Mouse (Mus musculus): Measurements from ENCODE around the gene Osm. TPM values are rescaled to one million over a fixed set of nuclear protein-coding genes. Genes with fewer than 3 reads are reported as not detected.

The Osm gene
- polyA plus RNA-seq, 1 experiment: 5.1 TPM

GRCm38 (mm10) chr11:4217914-4218629 is 18.1 kb upstream of the Osm start, which contains the start of gene Castor1:
TSS of gene Castor1 (plus strand) at chr11:4218225.
- TF ChIP-seq CTCF (IDR thresholded peaks at IDR 0.05; ENCODE audit: control insufficient read depth, insufficient read depth, low read length) (no peak), POLR2A (IDR thresholded peaks at IDR 0.05; ENCODE audit: borderline replicate concordance, control insufficient read depth, low read depth, low read length) (no peak)
- 2% methylated on average over 56 of the region's 56 CpGs for WGBS
- Histone ChIP-seq H3K4me1 (ENCODE audit: control insufficient read depth, insufficient read depth, low read length) (peaks cover 3% of the 10 kb centered on the region), H3K4me3 (replicated peaks; ENCODE audit: control insufficient read depth, low read depth, low read length) (peak within 1 kb of the TSS; percentile 59), H3K27ac (ENCODE audit: control insufficient read depth, insufficient read depth, low read depth, low read length, poor library complexity) (peak within 1 kb of the TSS; percentile 21; the same call in 1 of the 2 replicates)

DNA sequence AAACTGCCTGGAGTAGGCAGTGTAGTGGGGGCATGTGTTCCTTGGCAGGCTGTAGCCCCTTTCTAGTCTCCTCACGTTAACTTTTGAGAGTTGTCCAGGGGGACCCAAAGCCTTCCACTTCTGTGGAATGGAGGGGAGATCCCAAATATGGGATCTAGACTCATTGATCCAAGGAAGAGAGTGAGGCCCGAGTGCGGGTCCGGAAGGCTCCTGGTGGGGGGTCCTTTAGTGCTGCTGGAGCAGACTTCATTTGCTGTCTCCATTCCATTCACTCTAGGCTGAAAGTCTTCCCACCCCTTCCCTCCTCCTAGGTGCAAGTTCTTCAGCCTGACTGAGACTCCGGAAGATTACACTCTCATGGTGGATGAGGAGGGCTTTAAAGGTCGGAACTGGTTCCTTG is 17.6 kb upstream of the Osm start:
- Histone ChIP-seq H3K4me3 (replicated peaks; ENCODE audit: control insufficient read depth, low read depth, low read length) (peak overlapping the region; percentile 59), H3K27ac (ENCODE audit: control insufficient read depth, insufficient read depth, low read depth, low read length, poor library complexity) (no peak overlapping the region), H3K4me1 (ENCODE audit: control insufficient read depth, insufficient read depth, low read length) (peaks cover 3% of the 10 kb centered on the region)
- no peak for TF ChIP-seq CTCF (IDR thresholded peaks at IDR 0.05; ENCODE audit: control insufficient read depth, insufficient read depth, low read length)
- TF ChIP-seq POLR2A (IDR thresholded peaks at IDR 0.05; ENCODE audit: borderline replicate concordance, control insufficient read depth, low read depth, low read length): no peak
- 26% methylated on average over 6 of the region's 6 CpGs for WGBS

- Histone ChIP-seq H3K4me3 (replicated peaks; ENCODE audit: control insufficient read depth, low read depth, low read length) (no peak overlapping the region), H3K4me1 (ENCODE audit: control insufficient read depth, insufficient read depth, low read length) (peaks cover 5% of the 10 kb centered on the region), H3K27ac (ENCODE audit: control insufficient read depth, insufficient read depth, low read depth, low read length, poor library complexity) (no peak overlapping the region)
- WGBS: 35% methylated on average over 2 of the region's 2 CpGs
- TF ChIP-seq CTCF (IDR thresholded peaks at IDR 0.05; ENCODE audit: control insufficient read depth, insufficient read depth, low read length) (peak; percentile 67), POLR2A (IDR thresholded peaks at IDR 0.05; ENCODE audit: borderline replicate concordance, control insufficient read depth, low read depth, low read length) (no peak)
Observed at GRCm38 (mm10) chr11:4219317-4219751, 16.9 kb upstream of the Osm start.

- peaks cover 5% of the 10 kb centered on the region for H3K4me1 ChIP-seq (ENCODE audit: control insufficient read depth, insufficient read depth, low read length)
Observed at GRCm38 (mm10) chr11:4219908-4220307, 16.3 kb upstream of the Osm start.

GRCm38 (mm10) chr11:4220443-4221400 is 15.5 kb upstream of the Osm start:
- Histone ChIP-seq H3K4me3 (replicated peaks; ENCODE audit: control insufficient read depth, low read depth, low read length) (no peak overlapping the region), H3K27ac (ENCODE audit: control insufficient read depth, insufficient read depth, low read depth, low read length, poor library complexity) (no peak overlapping the region), H3K4me1 (ENCODE audit: control insufficient read depth, insufficient read depth, low read length) (peaks cover 5% of the 10 kb centered on the region)
- TF ChIP-seq POLR2A (IDR thresholded peaks at IDR 0.05; ENCODE audit: borderline replicate concordance, control insufficient read depth, low read depth, low read length) (0 out of 2 replicates have a peak, but pooled peaks have one; percentile 9), CTCF (IDR thresholded peaks at IDR 0.05; ENCODE audit: control insufficient read depth, insufficient read depth, low read length) (peak; percentile 97)
- WGBS: 51% methylated on average over 28 of the region's 28 CpGs

More at GRCm38 (mm10) chr11:4219908-4220307, 16.3 kb upstream of the Osm start:
- no peak overlapping the region for H3K4me3 ChIP-seq (replicated peaks; ENCODE audit: control insufficient read depth, low read depth, low read length)
- 53% methylated on average over 9 of the region's 9 CpGs for WGBS
- no peak overlapping the region for H3K27ac ChIP-seq (ENCODE audit: control insufficient read depth, insufficient read depth, low read depth, low read length, poor library complexity)
- TF ChIP-seq POLR2A (IDR thresholded peaks at IDR 0.05; ENCODE audit: borderline replicate concordance, control insufficient read depth, low read depth, low read length) (no peak), CTCF (IDR thresholded peaks at IDR 0.05; ENCODE audit: control insufficient read depth, insufficient read depth, low read length) (no peak)

DNA sequence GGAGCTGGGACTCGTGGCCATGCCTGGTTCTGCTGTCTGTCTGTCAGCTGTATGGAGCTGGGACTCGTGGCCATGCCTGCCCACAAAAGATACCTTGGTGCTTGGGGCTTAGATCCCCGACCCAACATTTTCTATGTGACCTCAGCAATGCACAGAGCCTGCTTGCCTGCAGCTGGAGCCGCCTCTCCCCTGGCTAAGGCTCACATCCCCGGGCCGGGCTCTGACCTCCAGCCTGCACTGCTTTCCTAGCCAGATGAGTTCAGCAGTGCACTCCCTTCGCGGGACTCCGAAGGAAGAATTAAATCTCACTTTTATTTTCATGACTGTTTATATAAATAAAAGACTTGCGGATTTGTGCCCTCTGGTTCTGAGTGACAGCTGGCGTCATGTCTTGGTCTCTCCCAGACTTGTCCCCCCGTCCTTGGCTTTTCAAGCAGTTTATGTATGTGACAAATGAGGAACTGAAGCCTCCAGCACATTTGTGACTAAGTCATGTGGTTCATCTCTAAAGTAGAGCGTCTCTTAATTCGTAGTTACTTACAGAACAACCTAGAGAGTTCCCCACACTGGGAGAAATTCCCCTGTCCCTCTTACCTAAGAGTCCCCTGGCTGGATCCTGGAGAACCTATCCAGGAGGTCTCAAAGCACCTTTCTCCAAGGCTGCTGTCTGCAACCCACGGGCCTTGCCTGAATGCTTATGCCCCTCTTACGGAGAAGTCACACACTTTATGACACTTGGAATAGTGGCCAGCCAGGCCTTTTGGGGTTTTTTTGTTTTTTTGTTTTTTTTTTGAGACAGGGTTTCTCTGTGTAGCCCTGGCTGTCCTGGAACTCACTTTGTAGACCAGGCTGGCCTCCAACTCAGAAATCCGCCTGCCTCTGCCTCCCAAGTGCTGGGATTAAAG is 13.9 kb upstream of the Osm start:
- Histone ChIP-seq H3K27ac (ENCODE audit: control insufficient read depth, insufficient read depth, low read depth, low read length, poor library complexity) (no peak overlapping the region), H3K4me3 (replicated peaks; ENCODE audit: control insufficient read depth, low read depth, low read length) (no peak overlapping the region), H3K4me1 (ENCODE audit: control insufficient read depth, insufficient read depth, low read length) (peaks cover 5% of the 10 kb centered on the region)
- TF ChIP-seq POLR2A (IDR thresholded peaks at IDR 0.05; ENCODE audit: borderline replicate concordance, control insufficient read depth, low read depth, low read length) (no peak), CTCF (IDR thresholded peaks at IDR 0.05; ENCODE audit: control insufficient read depth, insufficient read depth, low read length) (no peak)
- 38% methylated on average over 17 of the region's 17 CpGs for WGBS

GRCm38 (mm10) chr11:4223393-4224188 is 12.6 kb upstream of the Osm start:
- no peak for TF ChIP-seq CTCF (IDR thresholded peaks at IDR 0.05; ENCODE audit: control insufficient read depth, insufficient read depth, low read length)
- no peak for TF ChIP-seq POLR2A (IDR thresholded peaks at IDR 0.05; ENCODE audit: borderline replicate concordance, control insufficient read depth, low read depth, low read length)
- Histone ChIP-seq H3K27ac (ENCODE audit: control insufficient read depth, insufficient read depth, low read depth, low read length, poor library complexity) (0 out of 2 replicates have a peak overlapping the region, but pooled peaks have one; percentile 8), H3K4me3 (replicated peaks; ENCODE audit: control insufficient read depth, low read depth, low read length) (peak overlapping the region; percentile 25), H3K4me1 (ENCODE audit: control insufficient read depth, insufficient read depth, low read length) (peaks cover 3% of the 10 kb centered on the region)
- 57% methylated on average over 7 of the region's 7 CpGs for WGBS
